Mouse (Mus musculus) bone marrow macrophage, adult 2 months (primary cell): ENCODE measurements around the gene Hspg2.

Experiments
- CTCF ChIP-seq: IDR thresholded peaks from 2 replicates; pipeline ENCODE4 v1.5.1; 2012; ENCODE audit warnings: low read depth, mild to moderate bottlenecking, low read length, moderate library complexity
- POLR2A ChIP-seq: IDR thresholded peaks from 2 replicates; pipeline ENCODE4 v1.6.1; 2012; ENCODE audit warnings: mild to moderate bottlenecking, low read depth, low read length, borderline replicate concordance

DNA sequence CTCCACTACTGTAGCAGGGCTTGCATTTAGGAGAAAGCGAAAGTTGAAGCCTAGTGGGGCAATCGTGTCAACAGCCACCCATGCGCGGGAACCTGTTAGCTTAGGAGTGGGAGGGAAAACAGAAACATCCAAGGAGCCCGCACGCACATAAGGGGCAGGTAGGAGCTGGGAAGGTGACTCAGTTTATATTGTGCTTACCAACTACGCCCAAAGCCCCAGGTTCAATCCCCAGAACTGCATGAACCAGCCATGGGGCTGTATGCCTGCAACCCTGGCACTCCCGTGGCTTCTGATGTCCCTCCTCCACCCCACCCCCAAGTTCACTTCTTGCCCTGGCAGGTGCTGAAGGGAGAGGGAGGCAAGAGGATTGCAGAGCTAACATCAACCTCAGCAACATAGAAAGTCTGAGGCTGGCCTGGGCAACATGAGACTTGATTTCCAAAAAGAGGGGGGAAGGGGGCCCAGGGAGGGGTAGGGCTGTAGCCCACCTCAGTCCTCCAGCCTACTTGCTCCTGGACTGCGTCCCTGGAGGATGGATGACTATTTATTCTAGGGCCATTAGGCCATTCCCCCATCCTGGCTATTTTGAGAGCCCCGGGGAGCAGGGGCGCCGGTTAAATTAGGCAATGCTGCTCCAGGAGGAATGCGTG, 12.9 kb downstream of the Hspg2 start:
- no peak for TF ChIP-seq POLR2A
- TF ChIP-seq CTCF, result no peak
